Mouse (Mus musculus): ENCODE results near the gene Clasp1. TPM values are rescaled to one million over a fixed set of nuclear protein-coding genes. Genes with fewer than 3 reads are reported as not detected.

Gene Clasp1
- polyA plus RNA-seq, 1 experiment from 2014 or later, result 84.0 TPM

DNA sequence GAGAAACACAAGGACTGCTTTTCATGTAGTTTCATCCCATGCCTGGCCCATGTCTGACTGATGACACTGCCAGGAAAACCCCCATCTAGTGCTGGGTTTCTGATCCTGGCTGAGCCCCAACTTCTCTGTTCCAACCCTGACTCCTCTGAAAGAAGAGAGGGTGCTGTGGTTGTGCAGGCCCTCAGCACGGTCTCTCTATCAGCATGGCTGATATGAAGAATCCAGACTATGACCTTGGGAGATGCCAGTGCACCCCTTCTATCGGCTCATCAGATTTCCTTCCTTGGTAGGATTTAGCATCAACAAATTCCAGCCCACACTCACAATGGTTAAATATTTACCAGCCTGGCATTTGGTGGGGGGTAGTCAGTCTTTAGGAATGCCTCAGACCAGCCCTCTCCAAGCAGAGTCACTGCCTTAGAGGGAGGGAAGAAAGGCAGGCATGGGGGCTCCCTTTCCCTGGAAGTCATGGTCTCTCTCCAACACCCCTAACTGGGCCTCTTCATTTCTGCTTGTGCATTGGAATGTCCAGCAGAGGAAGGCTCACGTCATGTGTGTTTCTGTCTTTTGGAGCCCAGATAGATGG lies 272.1 kb downstream of the Clasp1 start:
- 75% methylated on average over 3 of the region's 3 CpGs for WGBS
- Histone ChIP-seq H3K9me3 (ENCODE audit: control insufficient read depth, low read length) (no peaks in the 10 kb centered on the region), H3K4me3 (ENCODE audit: low read length) (no peak overlapping the region), H3K36me3 (ENCODE audit: control insufficient read depth, insufficient read depth, low read length) (no peaks in the 10 kb centered on the region), H3K4me1 (ENCODE audit: control insufficient read depth, insufficient read depth, low read depth, low read length) (no peaks in the 10 kb centered on the region), H3K9ac (ENCODE audit: low read depth, low read length) (no peak overlapping the region), H3K27me3 (replicated peaks; ENCODE audit: control insufficient read depth, insufficient read depth, low read length) (no peaks in the 10 kb centered on the region), H3K27ac (ENCODE audit: low read depth, low read length) (no peak overlapping the region), H3K4me2 (ENCODE audit: low read length) (no peak overlapping the region)
- no peak for ATAC-seq

Other genes starting within 250 kb of the Clasp1 start
- gene Gm29106, start 212.5 kb upstream of the Clasp1 start, polyA plus RNA-seq (2015; fragmentation: Nextera tagmentation; extraction: Ambion mirVana), result 0.17 and 0.25 TPM in 2 replicates
- 463 and 474 TPM in 2 replicates for gene Tsn, start 77.3 kb upstream of the Clasp1 start, polyA plus RNA-seq (2015; fragmentation: Nextera tagmentation; extraction: Ambion mirVana)
- 61.0 and 62.4 TPM in 2 replicates for gene Nifk, start 67.2 kb upstream of the Clasp1 start, polyA plus RNA-seq (2015; fragmentation: Nextera tagmentation; extraction: Ambion mirVana)
- gene Tfcp2l1, start 238.9 kb downstream of the Clasp1 start, polyA plus RNA-seq (2015; fragmentation: Nextera tagmentation; extraction: Ambion mirVana), result 0.59 and 0.61 TPM in 2 replicates